Mouse (Mus musculus) brain, adult 2 months (tissue): ENCODE measurements around the gene Enpp5.

Source experiments
- DNase-seq: peaks from one replicate; pipeline ENCODE4 v3.0.0; 2011; ENCODE audit warnings: low read depth, low spot score

Gene Enpp5

GRCm38 (mm10) chr17:44091512-44091911 is 12.9 kb downstream of the Enpp5 start:
- no peak for DNase-seq

GRCm38 (mm10) chr17:44100486-44100885 is 21.9 kb downstream of the Enpp5 start:
- no peak for DNase-seq

- no peak for DNase-seq
Observed at GRCm38 (mm10) chr17:44100906-44101305, 22.3 kb downstream of the Enpp5 start.

- DNase-seq: no peak
Observed at GRCm38 (mm10) chr17:44101961-44102360, 23.3 kb downstream of the Enpp5 start.

GRCm38 (mm10) chr17:44105287-44106138 is 26.9 kb downstream of the Enpp5 start, which contains the start of gene Enpp4:
Gene Enpp4, minus strand, starts transcription at chr17:44105809.
- peak; percentile 96 for DNase-seq

GRCm38 (mm10) chr17:44108331-44108730 is 29.7 kb downstream of the Enpp5 start:
- DNase-seq: no peak

GRCm38 (mm10) chr17:44116584-44116983 is 38.0 kb downstream of the Enpp5 start:
- no peak for DNase-seq

GRCm38 (mm10) chr17:44117721-44118120 is 39.1 kb downstream of the Enpp5 start:
- no peak for DNase-seq

- no peak for DNase-seq
Observed at GRCm38 (mm10) chr17:44118231-44118630, 39.6 kb downstream of the Enpp5 start.

GRCm38 (mm10) chr17:44121366-44122100 is 42.9 kb downstream of the Enpp5 start:
- peak; percentile 65 for DNase-seq

GRCm38 (mm10) chr17:44129092-44129750 is 50.6 kb downstream of the Enpp5 start:
- no peak for DNase-seq

GRCm38 (mm10) chr17:44130429-44130828 is 51.8 kb downstream of the Enpp5 start:
- DNase-seq: peak; percentile 77

- no peak for DNase-seq
Observed at GRCm38 (mm10) chr17:44134106-44134505, 55.5 kb downstream of the Enpp5 start.

GRCm38 (mm10) chr17:44134545-44134944 is 55.9 kb downstream of the Enpp5 start:
- no peak for DNase-seq

- DNase-seq: no peak
Observed at GRCm38 (mm10) chr17:44136018-44136417, 57.4 kb downstream of the Enpp5 start.
